Mouse (Mus musculus): ENCODE results near the gene Scamp3. TPM values are rescaled to one million over a fixed set of nuclear protein-coding genes. Genes with fewer than 3 reads are reported as not detected.
A peak's percentile ranks its signal among the peaks of the same experiment; 100 is the strongest.

The Scamp3 gene
- polyA plus RNA-seq, 2 experiments: 35.3 to 41.0 TPM

DNA sequence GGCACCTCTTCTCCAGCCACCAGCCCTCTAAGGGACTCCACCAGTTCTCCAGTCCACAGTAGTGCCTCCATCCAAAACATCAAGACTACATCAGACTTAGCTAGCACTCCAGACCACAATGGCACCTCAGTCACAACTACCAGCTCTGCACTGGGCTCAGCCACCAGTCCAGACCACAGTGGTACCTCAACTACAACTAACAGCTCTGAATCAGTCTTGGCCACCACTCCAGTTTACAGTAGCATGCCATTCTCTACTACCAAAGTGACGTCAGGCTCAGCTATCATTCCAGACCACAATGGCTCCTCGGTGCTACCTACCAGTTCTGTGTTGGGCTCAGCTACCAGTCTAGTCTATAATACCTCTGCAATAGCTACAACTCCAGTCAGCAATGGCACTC lies 53.3 kb downstream of the Scamp3 start:
- peaks cover 31% of the 10 kb centered on the region for H3K27me3 ChIP-seq (ENCODE audit: control insufficient read depth, insufficient read depth, low read length)
- no peaks in the 10 kb centered on the region for H3K36me3 ChIP-seq (replicated peaks; ENCODE audit: control insufficient read depth, insufficient read depth, low read depth)
- no peak overlapping the region for H3K4me2 ChIP-seq (ENCODE audit: low read depth)
- no peaks in the 10 kb centered on the region for H3K9me3 ChIP-seq (ENCODE audit: control insufficient read depth, low read length)
- TF ChIP-seq CTCF (IDR thresholded peaks at IDR 0.05; ENCODE audit: low read depth) (no peak), EP300 (IDR thresholded peaks at IDR 0.05; ENCODE audit: low read depth) (no peak)
- ATAC-seq (ENCODE audit: insufficient read depth) (no peak), DNase-seq (ENCODE audit: low read depth in 3 of 3, low spot score in 3 of 3) (no peak)
- H3K27ac ChIP-seq: no peak overlapping the region
- H3K4me3 ChIP-seq (ENCODE audit: insufficient read depth in 1 of 2, low read depth in 2 of 2, low read length in 2 of 2): no peak overlapping the region
- peaks cover 0 to 5% of the 10 kb centered on the region in 2 experiments; a peak in 1 of 4 replicates for H3K4me1 ChIP-seq (replicated peaks; ENCODE audit: control insufficient read depth in 2 of 2, insufficient read depth in 2 of 2, low read length in 1 of 2)
- 47% methylated on average over 2 of the region's 2 CpGs for WGBS (ENCODE audit: insufficient replicate concordance)
- H3K9ac ChIP-seq (replicated peaks): no peak overlapping the region

DNA sequence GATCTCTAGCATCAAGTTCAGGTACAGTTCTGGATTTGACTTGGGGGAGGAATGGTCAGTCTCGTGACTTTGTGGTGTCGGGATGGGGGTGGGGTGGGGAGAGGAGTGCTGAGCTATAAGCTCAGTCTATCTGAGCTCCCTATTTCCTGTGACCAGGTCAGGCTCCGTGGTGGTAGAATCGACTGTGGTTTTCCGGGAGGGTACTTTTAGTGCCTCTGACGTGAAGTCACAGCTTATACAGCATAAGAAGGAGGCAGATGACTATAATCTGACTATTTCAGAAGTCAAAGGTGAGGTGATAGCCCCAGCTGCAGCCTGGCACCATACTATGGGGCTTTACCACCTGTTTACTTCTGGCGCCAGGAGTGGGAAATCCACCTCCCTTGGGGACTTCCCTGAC lies 54.1 kb downstream of the Scamp3 start:
- no peak overlapping the region for H3K4me3 ChIP-seq (ENCODE audit: insufficient read depth in 1 of 2, low read depth in 2 of 2, low read length in 2 of 2)
- H3K9me3 ChIP-seq (ENCODE audit: control insufficient read depth, low read length): no peaks in the 10 kb centered on the region
- peaks cover 0 to 5% of the 10 kb centered on the region in 2 experiments; a peak in 1 of 4 replicates for H3K4me1 ChIP-seq (replicated peaks; ENCODE audit: control insufficient read depth in 2 of 2, insufficient read depth in 2 of 2, low read length in 1 of 2)
- no peak overlapping the region for H3K27ac ChIP-seq
- no peak overlapping the region for H3K9ac ChIP-seq (replicated peaks)
- peaks cover 23% of the 10 kb centered on the region for H3K27me3 ChIP-seq (ENCODE audit: control insufficient read depth, insufficient read depth, low read length)
- ATAC-seq (ENCODE audit: insufficient read depth) (no peak), DNase-seq (ENCODE audit: low read depth in 3 of 3, low spot score in 3 of 3) (no peak)
- TF ChIP-seq EP300 (IDR thresholded peaks at IDR 0.05; ENCODE audit: low read depth) (no peak), CTCF (IDR thresholded peaks at IDR 0.05; ENCODE audit: low read depth) (no peak)
- H3K36me3 ChIP-seq (replicated peaks; ENCODE audit: control insufficient read depth, insufficient read depth, low read depth): no peaks in the 10 kb centered on the region
- WGBS (ENCODE audit: insufficient replicate concordance): 10% methylated on average over 7 of the region's 7 CpGs
- H3K4me2 ChIP-seq (ENCODE audit: low read depth): no peak overlapping the region

DNA sequence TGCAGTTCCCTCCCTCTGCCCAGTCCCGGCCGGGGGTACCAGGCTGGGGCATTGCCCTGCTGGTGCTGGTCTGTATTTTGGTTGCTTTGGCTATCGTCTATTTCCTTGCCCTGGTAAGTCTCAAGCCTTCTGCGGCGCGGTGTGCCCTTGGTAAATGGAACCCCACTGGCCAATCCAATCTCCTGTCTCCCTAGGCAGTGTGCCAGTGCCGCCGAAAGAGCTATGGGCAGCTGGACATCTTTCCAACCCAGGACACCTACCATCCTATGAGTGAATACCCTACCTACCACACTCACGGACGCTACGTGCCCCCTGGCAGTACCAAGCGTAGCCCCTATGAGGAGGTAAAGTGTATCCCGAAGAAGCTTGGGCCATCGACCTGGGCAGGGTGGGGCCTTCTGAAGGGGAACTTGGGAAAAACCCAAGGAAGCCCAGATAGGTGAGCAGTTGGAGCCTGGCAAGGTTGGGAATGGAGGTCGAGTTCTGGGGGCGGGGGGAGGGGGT lies 54.6 kb downstream of the Scamp3 start:
- no peak overlapping the region for H3K27ac ChIP-seq
- H3K9ac ChIP-seq (replicated peaks): no peak overlapping the region
- ATAC-seq (ENCODE audit: insufficient read depth) (no peak), DNase-seq (ENCODE audit: low read depth in 3 of 3, low spot score in 3 of 3) (no peak)
- peaks cover 0 to 5% of the 10 kb centered on the region in 2 experiments; a peak in 1 of 4 replicates for H3K4me1 ChIP-seq (replicated peaks; ENCODE audit: control insufficient read depth in 2 of 2, insufficient read depth in 2 of 2, low read length in 1 of 2)
- no peaks in the 10 kb centered on the region for H3K9me3 ChIP-seq (ENCODE audit: control insufficient read depth, low read length)
- peaks cover 19% of the 10 kb centered on the region for H3K27me3 ChIP-seq (ENCODE audit: control insufficient read depth, insufficient read depth, low read length)
- no peak overlapping the region for H3K4me2 ChIP-seq (ENCODE audit: low read depth)
- TF ChIP-seq EP300 (IDR thresholded peaks at IDR 0.05; ENCODE audit: low read depth) (no peak), CTCF (IDR thresholded peaks at IDR 0.05; ENCODE audit: low read depth) (no peak)
- no peak overlapping the region for H3K4me3 ChIP-seq (ENCODE audit: insufficient read depth in 1 of 2, low read depth in 2 of 2, low read length in 2 of 2)
- WGBS (ENCODE audit: insufficient replicate concordance): 57% methylated on average over 16 of the region's 16 CpGs
- no peaks in the 10 kb centered on the region for H3K36me3 ChIP-seq (replicated peaks; ENCODE audit: control insufficient read depth, insufficient read depth, low read depth)

MicroRNAs encoded within 50 kb of the gene (microRNA counts, 519-probe panel; counts per million panel counts)
- microRNA mmu-miR-92b: 69.9 counts per million

Small RNAs within 50 kb of the gene (microRNA-seq; reads per million reads assigned to microRNA genes)
- gene Mir92b: 14.4 reads per million, percentile 25 among the genes with 10 or more reads in this experiment

Other genes with a start within 250 kb of the Scamp3 start
- gene Ash1l, start 226.9 kb upstream of the Scamp3 start, polyA plus RNA-seq (2012; rRNA removed): 2.3 and 3.2 TPM in 2 replicates
- gene Ash1l, start 226.9 kb upstream of the Scamp3 start, polyA plus RNA-seq (2014; fragmentation: Nextera tagmentation; extraction: Ambion mirVana): 3.6 TPM in 2 replicates
- gene Dap3, start 226.3 kb upstream of the Scamp3 start, polyA plus RNA-seq (2012; rRNA removed): 26.0 and 55.2 TPM in 2 replicates
- 102 and 114 TPM in 2 replicates for gene Dap3, start 226.3 kb upstream of the Scamp3 start, polyA plus RNA-seq (2014; fragmentation: Nextera tagmentation; extraction: Ambion mirVana)
- 4.1 and 5.2 TPM in 2 replicates for gene Rusc1, start 84.2 kb upstream of the Scamp3 start, polyA plus RNA-seq (2012; rRNA removed)
- gene Rusc1, start 84.2 kb upstream of the Scamp3 start, polyA plus RNA-seq (2014; fragmentation: Nextera tagmentation; extraction: Ambion mirVana): 2.6 and 3.2 TPM in 2 replicates
- 0.02 TPM in 1 of 2 replicates, not detected in the other for gene Gm43738, start 76.4 kb upstream of the Scamp3 start, polyA plus RNA-seq (2012; rRNA removed)
- gene Gm43738, start 76.4 kb upstream of the Scamp3 start, polyA plus RNA-seq (2014; fragmentation: Nextera tagmentation; extraction: Ambion mirVana): 0.04 TPM in 1 of 2 replicates, not detected in the other
- 126 and 131 TPM in 2 replicates for gene Fdps, start 75.5 kb upstream of the Scamp3 start, polyA plus RNA-seq (2012; rRNA removed)
- gene Fdps, start 75.5 kb upstream of the Scamp3 start, polyA plus RNA-seq (2014; fragmentation: Nextera tagmentation; extraction: Ambion mirVana): 238 and 251 TPM in 2 replicates
- gene Pklr, start 41.3 kb upstream of the Scamp3 start, polyA plus RNA-seq (2012; rRNA removed): 132 and 143 TPM in 2 replicates
- 79.8 and 97.5 TPM in 2 replicates for gene Pklr, start 41.3 kb upstream of the Scamp3 start, polyA plus RNA-seq (2014; fragmentation: Nextera tagmentation; extraction: Ambion mirVana)
- 0.23 and 0.31 TPM in 2 replicates for gene Hcn3, start 17.3 kb upstream of the Scamp3 start, polyA plus RNA-seq (2012; rRNA removed)
- 0.55 and 0.56 TPM in 2 replicates for gene Hcn3, start 17.3 kb upstream of the Scamp3 start, polyA plus RNA-seq (2014; fragmentation: Nextera tagmentation; extraction: Ambion mirVana)
- gene Clk2, start 12.7 kb upstream of the Scamp3 start, polyA plus RNA-seq (2012; rRNA removed): 26.1 and 28.8 TPM in 2 replicates
- 6.7 and 7.2 TPM in 2 replicates for gene Clk2, start 12.7 kb upstream of the Scamp3 start, polyA plus RNA-seq (2014; fragmentation: Nextera tagmentation; extraction: Ambion mirVana)
- gene Fam189b, start 5.7 kb downstream of the Scamp3 start, polyA plus RNA-seq (2012; rRNA removed): 3.6 and 3.9 TPM in 2 replicates
- 1.7 and 2.6 TPM in 2 replicates for gene Fam189b, start 5.7 kb downstream of the Scamp3 start, polyA plus RNA-seq (2014; fragmentation: Nextera tagmentation; extraction: Ambion mirVana)
- gene Gba, start 25.5 kb downstream of the Scamp3 start, polyA plus RNA-seq (2012; rRNA removed): 16.5 and 19.9 TPM in 2 replicates
- 20.7 and 21.2 TPM in 2 replicates for gene Gba, start 25.5 kb downstream of the Scamp3 start, polyA plus RNA-seq (2014; fragmentation: Nextera tagmentation; extraction: Ambion mirVana)
- 0.96 and 1.7 TPM in 2 replicates for gene Thbs3, start 37.7 kb downstream of the Scamp3 start, polyA plus RNA-seq (2012; rRNA removed)
- 0.44 and 0.79 TPM in 2 replicates for gene Thbs3, start 37.7 kb downstream of the Scamp3 start, polyA plus RNA-seq (2014; fragmentation: Nextera tagmentation; extraction: Ambion mirVana)
- 71.7 and 83.2 TPM in 2 replicates for gene Mtx1, start 49.6 kb downstream of the Scamp3 start, polyA plus RNA-seq (2012; rRNA removed)
- 101 TPM in 2 replicates for gene Mtx1, start 49.6 kb downstream of the Scamp3 start, polyA plus RNA-seq (2014; fragmentation: Nextera tagmentation; extraction: Ambion mirVana)
- 0.02 and 0.18 TPM in 2 replicates for gene Muc1, start 51.6 kb downstream of the Scamp3 start, polyA plus RNA-seq (2012; rRNA removed)
- gene Muc1, start 51.6 kb downstream of the Scamp3 start, polyA plus RNA-seq (2014; fragmentation: Nextera tagmentation; extraction: Ambion mirVana): 0.08 and 0.11 TPM in 2 replicates
- 26.3 and 26.4 TPM in 2 replicates for gene Krtcap2, start 68.5 kb downstream of the Scamp3 start, polyA plus RNA-seq (2012; rRNA removed)
- 117 and 138 TPM in 2 replicates for gene Krtcap2, start 68.5 kb downstream of the Scamp3 start, polyA plus RNA-seq (2014; fragmentation: Nextera tagmentation; extraction: Ambion mirVana)
- 0.29 and 0.41 TPM in 2 replicates for gene Trim46, start 68.8 kb downstream of the Scamp3 start, polyA plus RNA-seq (2012; rRNA removed)
- gene Trim46, start 68.8 kb downstream of the Scamp3 start, polyA plus RNA-seq (2014; fragmentation: Nextera tagmentation; extraction: Ambion mirVana): 0.05 TPM in 1 of 2 replicates, not detected in the other
- gene Dpm3, start 81.9 kb downstream of the Scamp3 start, polyA plus RNA-seq (2012; rRNA removed): 89.7 and 115 TPM in 2 replicates
- 64.3 and 65.8 TPM in 2 replicates for gene Dpm3, start 81.9 kb downstream of the Scamp3 start, polyA plus RNA-seq (2014; fragmentation: Nextera tagmentation; extraction: Ambion mirVana)
- gene Slc50a1, start 93.1 kb downstream of the Scamp3 start, polyA plus RNA-seq (2012; rRNA removed): 16.5 and 21.8 TPM in 2 replicates
- gene Slc50a1, start 93.1 kb downstream of the Scamp3 start, polyA plus RNA-seq (2014; fragmentation: Nextera tagmentation; extraction: Ambion mirVana): 17.3 and 18.7 TPM in 2 replicates
- gene Efna1, start 103.7 kb downstream of the Scamp3 start, polyA plus RNA-seq (2012; rRNA removed): 3.6 and 3.7 TPM in 2 replicates
- gene Efna1, start 103.7 kb downstream of the Scamp3 start, polyA plus RNA-seq (2014; fragmentation: Nextera tagmentation; extraction: Ambion mirVana): 2.9 TPM in 2 replicates
- gene Efna3, start 145.5 kb downstream of the Scamp3 start, polyA plus RNA-seq (2012; rRNA removed): 0.06 and 0.13 TPM in 2 replicates
- gene Efna3, start 145.5 kb downstream of the Scamp3 start, polyA plus RNA-seq (2014; fragmentation: Nextera tagmentation; extraction: Ambion mirVana): 0.05 and 0.08 TPM in 2 replicates
- 0.81 and 0.92 TPM in 2 replicates for gene Efna4, start 160.6 kb downstream of the Scamp3 start, polyA plus RNA-seq (2012; rRNA removed)
- 0.62 and 0.78 TPM in 2 replicates for gene Efna4, start 160.6 kb downstream of the Scamp3 start, polyA plus RNA-seq (2014; fragmentation: Nextera tagmentation; extraction: Ambion mirVana)
- 6.2 TPM in 2 replicates for gene Adam15, start 172.5 kb downstream of the Scamp3 start, polyA plus RNA-seq (2012; rRNA removed)
- gene Adam15, start 172.5 kb downstream of the Scamp3 start, polyA plus RNA-seq (2014; fragmentation: Nextera tagmentation; extraction: Ambion mirVana): 4.0 and 4.9 TPM in 2 replicates
- 0.02 and 0.03 TPM in 2 replicates for gene Dcst2, start 184.5 kb downstream of the Scamp3 start, polyA plus RNA-seq (2012; rRNA removed)
- 0.04 TPM in 1 of 2 replicates, not detected in the other for gene Dcst2, start 184.5 kb downstream of the Scamp3 start, polyA plus RNA-seq (2014; fragmentation: Nextera tagmentation; extraction: Ambion mirVana)
- 0.03 TPM in 1 of 2 replicates, not detected in the other for gene Dcst1, start 187.8 kb downstream of the Scamp3 start, polyA plus RNA-seq (2012; rRNA removed)
- gene Dcst1, start 187.8 kb downstream of the Scamp3 start, polyA plus RNA-seq (2014; fragmentation: Nextera tagmentation; extraction: Ambion mirVana): not detected in 2 replicates
- 5.4 and 6.9 TPM in 2 replicates for gene Zbtb7b, start 217.3 kb downstream of the Scamp3 start, polyA plus RNA-seq (2012; rRNA removed)
- gene Zbtb7b, start 217.3 kb downstream of the Scamp3 start, polyA plus RNA-seq (2014; fragmentation: Nextera tagmentation; extraction: Ambion mirVana): 0.95 and 1.2 TPM in 2 replicates
- 0.75 and 0.76 TPM in 2 replicates for gene Lenep, start 225.3 kb downstream of the Scamp3 start, polyA plus RNA-seq (2012; rRNA removed)
- not detected in 2 replicates for gene Lenep, start 225.3 kb downstream of the Scamp3 start, polyA plus RNA-seq (2014; fragmentation: Nextera tagmentation; extraction: Ambion mirVana)
- gene Flad1, start 234.4 kb downstream of the Scamp3 start, polyA plus RNA-seq (2012; rRNA removed): 8.7 and 9.2 TPM in 2 replicates
- 13.0 and 13.2 TPM in 2 replicates for gene Flad1, start 234.4 kb downstream of the Scamp3 start, polyA plus RNA-seq (2014; fragmentation: Nextera tagmentation; extraction: Ambion mirVana)
- gene Cks1b, start 240.9 kb downstream of the Scamp3 start, polyA plus RNA-seq (2012; rRNA removed): 133 and 172 TPM in 2 replicates
- 288 and 295 TPM in 2 replicates for gene Cks1b, start 240.9 kb downstream of the Scamp3 start, polyA plus RNA-seq (2014; fragmentation: Nextera tagmentation; extraction: Ambion mirVana)
- gene Shc1, start 241.0 kb downstream of the Scamp3 start, polyA plus RNA-seq (2012; rRNA removed): 36.9 and 38.8 TPM in 2 replicates
- gene Shc1, start 241.0 kb downstream of the Scamp3 start, polyA plus RNA-seq (2014; fragmentation: Nextera tagmentation; extraction: Ambion mirVana): 27.5 and 30.6 TPM in 2 replicates

Measured in liver, embryonic 14.5 days (tissue).